8 mouse cellular contexts compared by ENCODE assay signal in the genomic region with DNA sequence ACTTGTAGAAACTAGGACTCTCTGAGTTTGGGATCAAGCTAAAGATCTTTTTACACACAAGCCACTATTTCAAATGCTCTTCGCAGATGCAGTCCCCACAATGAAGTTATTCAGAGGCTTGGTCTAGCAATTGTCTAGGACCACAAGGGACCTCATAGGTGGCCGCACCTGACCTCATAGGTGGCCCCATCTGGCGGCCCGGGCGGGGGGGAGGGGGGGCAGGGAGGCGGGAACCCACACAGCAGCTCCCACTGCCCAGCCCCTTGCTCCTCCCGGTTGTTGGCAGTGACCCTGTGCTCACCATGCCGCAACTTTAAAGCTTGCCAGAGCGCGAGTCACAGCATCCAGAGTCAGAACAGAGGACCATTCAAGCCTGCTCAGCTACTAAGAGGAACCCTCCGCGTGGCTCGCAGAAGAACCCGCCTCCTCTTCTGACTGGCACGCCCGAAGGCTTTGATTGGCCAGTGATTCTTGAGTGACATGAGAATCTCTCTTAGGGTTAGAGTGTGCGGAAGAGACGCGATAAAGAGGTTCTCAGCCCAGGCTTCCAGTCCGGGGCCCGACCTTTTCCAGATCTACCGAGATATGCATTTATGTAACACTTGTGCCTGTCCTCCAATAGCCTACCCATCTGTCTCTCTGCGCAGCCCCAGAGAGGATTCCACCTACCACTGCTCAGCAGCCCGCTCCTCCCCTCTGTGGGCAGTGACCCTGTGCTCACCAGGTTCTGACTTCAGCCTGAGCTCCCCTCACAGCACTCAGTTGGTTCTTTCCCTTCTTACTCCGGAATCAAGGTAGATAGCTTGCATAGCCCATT. TPM values are rescaled to one million over a fixed set of nuclear protein-coding genes. Genes with fewer than 3 reads are reported as not detected.
DNase-seq lines count a peak whose midpoint lies in the region; ATAC-seq and TF ChIP-seq lines count a peak whose summit lies in the region.

A gene (minus strand): TSS at position 391 of the 817 bp plus-strand sequence.

- WGBS in heart, embryonic 13.5 days: under 1% methylated on average over 24 of the region's 25 CpGs
- 1% methylated on average over 23 of the region's 25 CpGs for WGBS in kidney, postnatal 0 days
- WGBS in liver, embryonic 11.5 days: 1% methylated on average over 25 of the region's 25 CpGs
- WGBS in stomach, embryonic 14.5 days: 1% methylated on average over 25 of the region's 25 CpGs

- peak within 1 kb of the TSS; percentile 40; the same call in 1 of the 2 replicates for H3K27ac ChIP-seq in heart, embryonic 13.5 days (replicated peaks)
- peak within 1 kb of the TSS; percentile 60; the same call in 1 of the 2 replicates for H3K27ac ChIP-seq in kidney, postnatal 0 days
- peak within 1 kb of the TSS; percentile 66 for H3K27ac ChIP-seq in liver, embryonic 11.5 days (ENCODE audit: low read depth, low read length)
- H3K27ac ChIP-seq in stomach, embryonic 14.5 days (ENCODE audit: low read length): peak within 1 kb of the TSS; percentile 52; the same call in 1 of the 2 replicates

- H3K9me3 ChIP-seq in heart, embryonic 13.5 days: no peaks in the 10 kb centered on the region
- no peaks in the 10 kb centered on the region for H3K9me3 ChIP-seq in kidney, postnatal 0 days (replicated peaks; ENCODE audit: low read length)
- no peaks in the 10 kb centered on the region for H3K9me3 ChIP-seq in liver, embryonic 11.5 days (ENCODE audit: control insufficient read depth, low read length)
- H3K9me3 ChIP-seq in stomach, embryonic 14.5 days (ENCODE audit: control insufficient read depth, low read depth, low read length): no peaks in the 10 kb centered on the region

- peak; percentile 76 for DNase-seq in brain, embryonic 18.5 days (ENCODE audit: low read depth, low spot score)
- DNase-seq in kidney, postnatal 0 days (ENCODE audit: low spot score): peak; percentile 92
- DNase-seq in liver, embryonic 11.5 days (ENCODE audit: low spot score): peak; percentile 82

- peak within 1 kb of the TSS; percentile 59 for H3K4me3 ChIP-seq in heart, embryonic 13.5 days
- H3K4me3 ChIP-seq in kidney, postnatal 0 days (replicated peaks; ENCODE audit: low read depth, low read length): peak within 1 kb of the TSS; percentile 38
- H3K4me3 ChIP-seq in liver, embryonic 11.5 days (ENCODE audit: low read depth, low read length): peak within 1 kb of the TSS; percentile 52
- peak within 1 kb of the TSS; percentile 31 for H3K4me3 ChIP-seq in myocyte
- peak within 1 kb of the TSS; percentile 45 for H3K4me3 ChIP-seq in stomach, embryonic 14.5 days (ENCODE audit: low read depth, low read length)

- no peaks in the 10 kb centered on the region for H3K79me2 ChIP-seq in myocyte (ENCODE audit: control insufficient read depth, insufficient read depth)

- peak within 1 kb of the TSS; percentile 2 for H3ac ChIP-seq in myocyte (ENCODE audit: control insufficient read depth, insufficient read length)

- no peak for TF ChIP-seq CTCF in kidney, postnatal 0 days (IDR thresholded peaks at IDR 0.05; ENCODE audit: low read depth)

- peak within 1 kb of the TSS; percentile 80 for H3K4me2 ChIP-seq in heart, embryonic 13.5 days
- peak within 1 kb of the TSS; percentile 67 for H3K4me2 ChIP-seq in kidney, postnatal 0 days (ENCODE audit: low read length)
- H3K4me2 ChIP-seq in liver, embryonic 11.5 days: peak within 1 kb of the TSS; percentile 66
- H3K4me2 ChIP-seq in myocyte (ENCODE audit: low read depth): peak within 1 kb of the TSS; percentile 97
- peak within 1 kb of the TSS; percentile 60 for H3K4me2 ChIP-seq in stomach, embryonic 14.5 days (replicated peaks; ENCODE audit: low read depth, low read length)

- peak; percentile 53 for TF ChIP-seq POLR2A in myocyte (IDR thresholded peaks at IDR 0.05; ENCODE audit: insufficient read length, low read depth)

- peak; percentile 99 for ATAC-seq in CD4-positive, CD25-positive, alpha-beta regulatory T cell, adult 4 months
- peak; percentile 100 for ATAC-seq in erythroid progenitor cell, adult 5-6 weeks (replicated peaks; ENCODE audit: low FRiP score, poor library complexity, severe bottlenecking)
- ATAC-seq in heart, embryonic 13.5 days (ENCODE audit: extremely low read depth, insufficient number of reproducible peaks, low FRiP score, low TSS enrichment): peak; percentile 91
- peak; percentile 96 for ATAC-seq in kidney, postnatal 0 days (replicated peaks; ENCODE audit: low FRiP score, low read depth)
- peak; percentile 97 for ATAC-seq in liver, embryonic 11.5 days (replicated peaks; ENCODE audit: low FRiP score)
- ATAC-seq in stomach, embryonic 14.5 days (ENCODE audit: insufficient number of reproducible peaks, insufficient read depth, low FRiP score, low read depth): peak; percentile 98

- H3K9ac ChIP-seq in heart, embryonic 13.5 days: peak within 1 kb of the TSS; percentile 79
- H3K9ac ChIP-seq in kidney, postnatal 0 days (ENCODE audit: low read depth, low read length): peak within 1 kb of the TSS; percentile 50
- peak within 1 kb of the TSS; percentile 65 for H3K9ac ChIP-seq in liver, embryonic 11.5 days (ENCODE audit: low read depth, low read length)
- H3K9ac ChIP-seq in stomach, embryonic 14.5 days (replicated peaks; ENCODE audit: low read depth, low read length): peak within 1 kb of the TSS; percentile 36; the same call in 1 of the 2 replicates

- H3K27me3 ChIP-seq in heart, embryonic 13.5 days (replicated peaks): peaks cover 8% of the 10 kb centered on the region; the same call in 1 of the 2 replicates
- no peaks in the 10 kb centered on the region for H3K27me3 ChIP-seq in kidney, postnatal 0 days (ENCODE audit: insufficient read depth, low read length)
- H3K27me3 ChIP-seq in liver, embryonic 11.5 days (replicated peaks; ENCODE audit: control insufficient read depth, insufficient read depth, low read length): no peaks in the 10 kb centered on the region
- H3K27me3 ChIP-seq in myocyte (ENCODE audit: control insufficient read depth, insufficient read depth, insufficient read length): no peaks in the 10 kb centered on the region
- no peaks in the 10 kb centered on the region for H3K27me3 ChIP-seq in stomach, embryonic 14.5 days (ENCODE audit: control insufficient read depth, insufficient read depth, low read length)

- H3K4me1 ChIP-seq in heart, embryonic 13.5 days: peaks cover 9% of the 10 kb centered on the region; the same call in 1 of the 2 replicates
- peaks cover 4% of the 10 kb centered on the region; the same call in 1 of the 2 replicates for H3K4me1 ChIP-seq in kidney, postnatal 0 days (replicated peaks; ENCODE audit: insufficient read depth, low read length)
- no peaks in the 10 kb centered on the region; the same call in 1 of the 2 replicates for H3K4me1 ChIP-seq in liver, embryonic 11.5 days (replicated peaks; ENCODE audit: control insufficient read depth, insufficient read depth, low read length)
- H3K4me1 ChIP-seq in stomach, embryonic 14.5 days (ENCODE audit: control insufficient read depth, insufficient read depth, low read length): no peaks in the 10 kb centered on the region

- no peaks in the 10 kb centered on the region for H3K36me3 ChIP-seq in heart, embryonic 13.5 days
- no peaks in the 10 kb centered on the region for H3K36me3 ChIP-seq in kidney, postnatal 0 days (ENCODE audit: insufficient read depth, low read length)
- no peaks in the 10 kb centered on the region for H3K36me3 ChIP-seq in liver, embryonic 11.5 days (ENCODE audit: control insufficient read depth, insufficient read depth, low read length)
- H3K36me3 ChIP-seq in myocyte (ENCODE audit: control insufficient read depth, insufficient read depth): no peaks in the 10 kb centered on the region
- H3K36me3 ChIP-seq in stomach, embryonic 14.5 days (ENCODE audit: control insufficient read depth, insufficient read depth, low read length): no peaks in the 10 kb centered on the region

TF ChIP-seq in myocyte, 11 proteins besides CTCF, POLR2A, EP300 and RAD21:
- no peak for TF ChIP-seq TCF12 (IDR thresholded peaks at IDR 0.05; ENCODE audit: insufficient read depth, poor library complexity, severe bottlenecking)
TF ChIP-seq in myocyte: peak in this region for 0.

RNA-seq across cellular contexts. Expression of the gene that starts here (rescaled TPM):
- polyA plus RNA-seq in CD4-positive, CD25-positive, alpha-beta regulatory T cell, adult 4 months (2017; shearing (Covaris generic)): 1 to 10 TPM; 2.0 to 3.1 TPM
- total RNA-seq in erythroid progenitor cell, adult 5-6 weeks (2015; ENCODE audit: low replicate concordance): not detected in 2 replicates
- not detected in 2 replicates for total RNA-seq in erythroid progenitor cell, adult 5-6 weeks (2017; ENCODE audit: low replicate concordance)
- polyA plus RNA-seq in heart, embryonic 13.5 days (2015; fragmentation: Nextera tagmentation; extraction: Ambion mirVana): 0.47 and 0.82 TPM in 2 replicates
- 0.91 and 1.0 TPM in 2 replicates for polyA plus RNA-seq in kidney, postnatal 0 days (2015; fragmentation: Nextera tagmentation; extraction: Ambion mirVana)
- 2.0 and 3.1 TPM in 2 replicates for polyA plus RNA-seq in liver, embryonic 11.5 days (2014; fragmentation: Nextera tagmentation; extraction: Ambion mirVana)
- 0.11 TPM for polyA plus RNA-seq in myocyte (2012; fragmentation: generic; extraction: Trizol)
- polyA plus RNA-seq in stomach, embryonic 14.5 days (2014; fragmentation: Nextera tagmentation; extraction: Ambion mirVana): 0.69 and 1.5 TPM in 2 replicates

Comparison
In these comparisons a context has a peak if more than half of its experiments do, and no peak if none do; other contexts are left out.
1. Peak in every context shown above with its lines: DNase-seq, ATAC-seq, H3K4me3 ChIP-seq and H3K27ac ChIP-seq.
2. Peak in ATAC-seq in erythroid progenitor cell, adult 5-6 weeks; RNA of the gene not detected or under 1 TPM.
3. Peak in ATAC-seq, H3K4me3 ChIP-seq, H3K27ac ChIP-seq, H3K9ac ChIP-seq and H3K4me2 ChIP-seq in heart, embryonic 13.5 days; RNA of the gene not detected or under 1 TPM.